Mouse (Mus musculus) kidney, postnatal 36 days (tissue): Measurements from ENCODE around the gene Dusp13.

ENCODE experiments used
- DNase-seq, 2 experiments: peaks; one replicate each; pipeline ENCODE4 v3.0.0; 2021 to 2022; ENCODE audit warnings: mixed read lengths in 2 of 2

Dusp13 gene

DNA sequence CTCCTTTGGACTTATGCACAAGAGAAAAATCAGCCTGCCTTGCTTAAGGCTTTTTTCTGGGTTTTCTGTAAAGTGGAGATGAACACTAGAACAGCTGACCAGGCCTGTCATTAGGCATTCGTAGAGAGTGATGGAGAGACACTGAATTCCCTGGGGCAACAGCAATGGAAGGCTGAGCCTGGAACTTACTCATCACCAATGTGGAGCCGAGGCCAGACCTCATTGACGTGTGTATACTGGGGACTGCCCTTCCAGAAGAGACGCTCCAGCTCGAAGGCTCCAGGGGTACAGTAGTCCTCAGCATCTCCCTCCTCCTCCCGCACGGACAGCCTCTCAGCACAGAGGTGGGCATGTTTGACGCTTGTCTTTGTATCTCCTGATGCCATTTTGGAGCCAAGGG is 48.3 kb downstream of the Dusp13 start:
- DNase-seq = no peak

DNA sequence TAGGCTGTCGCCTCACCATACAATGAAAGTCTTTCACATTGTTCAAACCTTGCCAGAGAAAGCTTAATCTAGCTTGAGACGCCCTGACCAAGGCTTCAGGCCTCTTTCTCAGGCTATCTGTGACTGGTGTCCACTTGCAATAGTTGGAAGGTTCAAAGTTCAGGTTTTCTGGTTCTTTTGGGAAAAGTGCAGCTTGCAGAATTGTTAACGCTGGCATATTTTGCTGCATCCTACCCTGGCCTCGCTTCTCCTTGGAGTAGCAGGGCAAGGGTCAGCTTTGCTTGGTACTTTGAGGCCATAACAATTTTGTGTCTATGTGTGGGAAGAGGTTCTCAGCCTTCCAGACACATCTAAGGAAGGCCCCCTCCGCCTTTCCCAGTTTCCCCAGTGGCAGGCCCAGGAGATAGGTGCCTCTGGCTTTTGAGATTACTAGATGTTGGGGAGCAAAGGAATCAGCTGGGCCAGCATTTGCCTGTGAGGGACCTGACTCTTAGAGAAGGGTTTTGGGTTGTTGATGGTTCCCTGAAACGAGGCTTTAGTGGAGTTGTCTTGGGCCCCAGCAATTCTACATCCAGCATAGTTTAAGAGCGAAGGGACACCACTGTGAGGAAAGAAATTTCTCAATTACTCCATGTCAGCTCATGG is 54.7 kb downstream of the Dusp13 start:
- peak; percentile 49 to 84 for DNase-seq

GRCm38 (mm10) chr14:21695020-21695419 is 56.0 kb downstream of the Dusp13 start:
- DNase-seq = no peak

GRCm38 (mm10) chr14:21691070-21691469 is 59.9 kb downstream of the Dusp13 start:
- DNase-seq = no peak

DNA sequence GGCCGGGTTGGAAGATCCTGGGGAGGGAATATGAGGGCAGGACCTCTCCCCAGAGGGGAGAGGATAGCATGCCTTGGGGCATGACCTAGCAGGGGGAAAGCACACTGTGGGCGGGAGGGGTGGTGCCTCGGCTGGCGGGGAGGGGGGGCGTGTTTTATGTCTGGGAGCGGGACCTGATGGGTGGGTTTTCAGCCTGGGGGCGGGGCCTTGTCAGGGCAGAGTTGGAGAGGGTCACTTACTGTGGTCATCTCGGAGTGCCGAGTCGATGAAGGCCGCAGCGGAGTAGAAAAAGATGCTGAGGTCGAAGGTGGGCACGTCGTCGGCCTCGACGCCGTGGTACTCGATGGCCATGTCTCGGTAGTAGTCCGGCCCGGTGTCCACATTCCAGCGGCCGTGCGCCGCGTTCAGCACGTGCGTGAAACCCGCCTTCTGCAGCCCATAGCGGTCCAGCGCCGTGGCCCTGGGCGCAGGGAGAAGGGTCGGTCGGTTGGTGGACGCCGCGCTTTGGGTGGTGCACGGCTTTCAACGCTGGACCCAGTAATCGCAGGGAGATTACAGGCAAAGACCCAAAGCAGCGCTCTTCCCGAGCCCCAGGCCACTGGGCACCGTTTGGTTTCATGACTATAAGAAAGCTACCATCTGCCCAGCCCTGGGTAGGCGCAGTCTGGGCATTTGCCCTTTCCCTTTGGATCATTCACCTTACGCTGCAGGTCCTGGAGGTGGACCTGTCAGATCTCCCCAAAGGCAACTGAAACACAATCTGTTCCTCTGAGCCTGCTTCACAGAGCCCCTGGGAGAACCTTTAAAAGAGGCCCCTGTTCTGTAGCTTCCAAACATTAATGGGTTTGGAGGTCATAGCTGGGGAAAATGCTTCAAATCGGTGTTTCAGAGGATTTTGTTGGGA is 64.4 kb downstream of the Dusp13 start:
- no peak for DNase-seq

- DNase-seq = no peak
These were observed 65.4 kb downstream of the Dusp13 start for GRCm38 (mm10) chr14:21685411-21686146.

DNA sequence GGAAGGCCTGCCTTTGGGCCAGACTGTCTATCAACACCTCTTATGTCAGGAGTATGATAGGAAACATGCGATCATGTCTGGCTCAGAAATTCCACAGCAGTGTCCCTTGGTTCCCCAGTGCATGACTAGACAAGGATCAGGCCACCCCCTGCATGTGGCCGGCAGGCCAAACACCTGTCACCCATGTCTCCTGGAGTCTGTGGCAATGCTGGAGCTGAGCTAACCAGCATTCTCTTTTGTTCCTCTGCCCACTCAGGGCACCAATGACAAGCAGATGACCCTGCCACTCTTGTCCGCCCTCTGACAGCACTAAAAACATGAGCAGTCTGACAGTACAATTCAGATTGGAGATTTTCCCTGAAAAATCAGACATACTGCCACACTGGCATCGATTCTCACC is 67.1 kb downstream of the Dusp13 start:
- no peak for DNase-seq
